8 mouse cellular contexts compared by ENCODE assay signal in genomic region chr10:38848884-38849499, GRCm38 (mm10). TPM values are rescaled to one million over a fixed set of nuclear protein-coding genes. Genes with fewer than 3 reads are reported as not detected.
DNase-seq lines count a peak whose midpoint lies in the region; ATAC-seq lines count a peak whose summit lies in the region.

No protein-coding gene starts in this region.

- no peak overlapping the region for H3K4me3 ChIP-seq in forebrain, embryonic 11.5 days (ENCODE audit: low read depth, low read length)
- no peak overlapping the region for H3K4me3 ChIP-seq in midbrain, embryonic 15.5 days

- peak; percentile 63 for DNase-seq in CD4-positive, CD25-positive, alpha-beta regulatory T cell, adult 2 months (ENCODE audit: low read depth, low spot score)
- peak; percentile 68 for DNase-seq in brain, adult 2 months (ENCODE audit: low read depth, low spot score)
- peak; percentile 79 for DNase-seq in forebrain, embryonic 11.5 days (ENCODE audit: low spot score)
- DNase-seq in heart, postnatal 4 days: peak; percentile 81
- DNase-seq in left cerebral cortex, adult 9 months (ENCODE audit: low spot score in 2 of 2): peak; percentile 6 to 76
- DNase-seq in splenic B cell, adult 2 months (ENCODE audit: low read depth, low spot score): peak; percentile 59

- H3K27me3 ChIP-seq in forebrain, embryonic 11.5 days (ENCODE audit: control insufficient read depth, insufficient read depth, low read length): no peaks in the 10 kb centered on the region
- H3K27me3 ChIP-seq in midbrain, embryonic 15.5 days (replicated peaks): no peaks in the 10 kb centered on the region
- no peaks in the 10 kb centered on the region for H3K27me3 ChIP-seq in splenic B cell, adult 2 months (ENCODE audit: control insufficient read depth, insufficient read depth, low read length, poor library complexity, severe bottlenecking)

- WGBS in forebrain, embryonic 11.5 days: 18% methylated on average over 8 of the region's 8 CpGs
- WGBS in midbrain, embryonic 15.5 days: 15% methylated on average over 8 of the region's 8 CpGs

- no peak overlapping the region for H3K27ac ChIP-seq in forebrain, embryonic 11.5 days (ENCODE audit: low read depth, low read length)
- no peak overlapping the region for H3K27ac ChIP-seq in midbrain, embryonic 15.5 days

- H3K36me3 ChIP-seq in forebrain, embryonic 11.5 days (ENCODE audit: control insufficient read depth, insufficient read depth, low read length): no peaks in the 10 kb centered on the region
- H3K36me3 ChIP-seq in midbrain, embryonic 15.5 days (replicated peaks): no peaks in the 10 kb centered on the region
- H3K36me3 ChIP-seq in splenic B cell, adult 2 months (ENCODE audit: control insufficient read depth, insufficient read depth, low read length, poor library complexity, severe bottlenecking): no peaks in the 10 kb centered on the region

- no peak for ATAC-seq in CD4-positive, CD25-positive, alpha-beta regulatory T cell, adult 4 months
- peak; percentile 60; the same call in 1 of the 2 replicates for ATAC-seq in forebrain, embryonic 11.5 days (replicated peaks; ENCODE audit: low FRiP score)
- ATAC-seq in midbrain, embryonic 15.5 days (replicated peaks): peak; percentile 63; the same call in 1 of the 2 replicates

- no peak overlapping the region for H3K4me2 ChIP-seq in forebrain, embryonic 11.5 days (ENCODE audit: low read depth, low read length, severe bottlenecking)
- no peak overlapping the region for H3K4me2 ChIP-seq in midbrain, embryonic 15.5 days

- H3K9ac ChIP-seq in forebrain, embryonic 11.5 days (ENCODE audit: low read length): no peak overlapping the region
- no peak overlapping the region for H3K9ac ChIP-seq in midbrain, embryonic 15.5 days

- no peaks in the 10 kb centered on the region for H3K9me3 ChIP-seq in forebrain, embryonic 11.5 days (ENCODE audit: control insufficient read depth, low read length)
- H3K9me3 ChIP-seq in midbrain, embryonic 15.5 days: no peaks in the 10 kb centered on the region

- no peaks in the 10 kb centered on the region for H3K4me1 ChIP-seq in forebrain, embryonic 11.5 days (replicated peaks; ENCODE audit: control insufficient read depth, insufficient read depth, low read length)
- H3K4me1 ChIP-seq in midbrain, embryonic 15.5 days: no peaks in the 10 kb centered on the region

RNA-seq across cellular contexts. Expression of gene Rfpl4b, which starts 27.4 kb away (rescaled TPM):
- polyA plus RNA-seq in CD4-positive, CD25-positive, alpha-beta regulatory T cell, adult 4 months (2017; shearing (Covaris generic)): not detected
- polyA plus RNA-seq in forebrain, embryonic 11.5 days (2014; fragmentation: Nextera tagmentation; extraction: Ambion mirVana): not detected in 2 replicates
- total RNA-seq in heart, postnatal 4 days (2021): not detected
- polyA plus RNA-seq in midbrain, embryonic 15.5 days (2015; fragmentation: Nextera tagmentation; extraction: Ambion mirVana): not detected in 2 replicates
